Mouse (Mus musculus) skeletal muscle tissue, adult 2 months (tissue): Measurements from ENCODE around the gene Fabp6.

Experiments used
- DNase-seq: peaks from one replicate; pipeline ENCODE4 v3.0.0-alpha.2; 2012; ENCODE audit warnings: low read depth, low spot score

Gene Fabp6

DNA sequence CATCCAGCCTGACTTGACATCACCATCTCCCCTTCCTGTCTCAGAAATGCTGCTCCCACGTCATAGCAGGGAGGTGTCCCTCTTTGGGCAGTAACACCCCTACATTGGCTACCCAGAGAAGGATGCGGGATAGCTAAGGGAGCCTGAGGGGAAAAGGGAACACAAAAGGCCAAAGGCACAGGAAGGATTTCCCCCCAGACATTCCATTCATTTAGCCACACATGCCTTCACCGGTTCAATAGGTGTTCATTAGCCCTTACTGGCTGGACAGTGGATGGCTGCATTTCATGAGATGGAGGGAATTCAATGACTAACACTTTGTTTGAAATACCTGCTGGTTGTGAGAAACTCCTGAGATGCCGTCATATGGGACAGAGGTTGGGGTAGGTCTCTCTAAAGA, 54.7 kb downstream of the Fabp6 start:
- DNase-seq = no peak
